Mouse (Mus musculus) neural tube, embryonic 14.5 days (tissue): Measurements from ENCODE around the gene Kcnd3. TPM values are rescaled to one million over a fixed set of nuclear protein-coding genes. Genes with fewer than 3 reads are reported as not detected.

Experiments
- ATAC-seq: fragments of 200-750 bp; cut with Nextera tagmentation; 2 replicates; pipeline ENCODE4 v1.8.0; 2017; ENCODE audit warnings: low read depth, mild to moderate bottlenecking, moderate TSS enrichment, moderate library complexity
- H3K27ac ChIP-seq: fragments of 300-500 bp; sonication (generic); 2 replicates; pipeline ENCODE4 v1.5.1; 2014; ENCODE audit warnings: low read depth, mild to moderate bottlenecking, control low read depth, low read length, moderate library complexity, mixed read lengths
- H3K27me3 ChIP-seq: fragments of 300-500 bp; sonication (generic); 2 replicates; pipeline ENCODE4 v1.6.1; 2014; ENCODE audit warnings: low read length; ENCODE audit not compliant: control insufficient read depth, insufficient read depth
- H3K36me3 ChIP-seq: fragments of 300-500 bp; sonication (generic); 2 replicates; pipeline ENCODE4 v1.6.1; 2014; ENCODE audit warnings: low read length, mixed read lengths; ENCODE audit not compliant: control insufficient read depth, insufficient read depth
- H3K4me1 ChIP-seq: fragments of 300-500 bp; sonication (generic); 2 replicates; pipeline ENCODE4 v1.6.1; 2014; ENCODE audit warnings: low read length; ENCODE audit not compliant: control insufficient read depth, insufficient read depth
- H3K4me2 ChIP-seq: fragments of 300-500 bp; sonication (generic); 2 replicates; pipeline ENCODE4 v1.6.1; 2014; ENCODE audit warnings: mild to moderate bottlenecking, low read depth, low read length, control low read depth
- H3K4me3 ChIP-seq: fragments of 300-500 bp; sonication (generic); 2 replicates; pipeline ENCODE4 v1.5.1; 2014; ENCODE audit warnings: low read depth, low read length, control low read depth, mixed read lengths
- H3K9ac ChIP-seq: fragments of 300-500 bp; sonication (generic); replicated peaks from 2 replicates; pipeline ENCODE4 v1.6.1; 2014; ENCODE audit warnings: low read depth, mild to moderate bottlenecking, control low read depth, low read length, mixed read lengths
- H3K9me3 ChIP-seq: fragments of 300-500 bp; sonication (generic); 2 replicates; pipeline ENCODE4 v1.6.1; 2016; ENCODE audit warnings: low read length; ENCODE audit not compliant: control insufficient read depth
- WGBS: fragments of 180-500 bp; shearing (Covaris S2); extraction: QIAGEN DNeasy Blood & Tissue Kit; methylation state at CpG from one replicate; pipeline ENCODE4 v1.1.7; 2014; 5-methylcytosine and 5-hydroxymethylcytosine counted together
- polyA plus RNA-seq: library from polyadenylated mRNA; unstranded; fragments of >200 nt; fragmentation: Nextera tagmentation; extraction: Ambion mirVana; gene quantifications from 2 replicates; pipeline ENCODE4 v1.2.1, GENCODE M21; 2014

The Kcnd3 gene
- polyA plus RNA-seq, 1 experiment from 2014 or later = 11.6 TPM

GRCm38 (mm10) chr3:105505161-105505872 is 53.2 kb downstream of the Kcnd3 start:
- Histone ChIP-seq H3K36me3 (no peaks in the 10 kb centered on the region), H3K9me3 (no peaks in the 10 kb centered on the region), H3K4me2 (no peak overlapping the region), H3K4me3 (no peak overlapping the region), H3K4me1 (peaks cover 9% of the 10 kb centered on the region; the same call in 1 of the 2 replicates), H3K27ac (peak overlapping the region; percentile 39; the same call in 1 of the 2 replicates), H3K9ac (no peak overlapping the region; the same call in 1 of the 2 replicates), H3K27me3 (no peaks in the 10 kb centered on the region)
- ATAC-seq = peak; percentile 36; the same call in 1 of the 2 replicates
- whole genome bisulfite sequencing = 34% methylated on average over 15 of the region's 15 CpGs

GRCm38 (mm10) chr3:105505873-105506170 is 53.7 kb downstream of the Kcnd3 start:
- Histone ChIP-seq H3K36me3 (no peaks in the 10 kb centered on the region), H3K27ac (0 out of 2 replicates have a peak overlapping the region, but pooled peaks have one; percentile 52), H3K27me3 (no peaks in the 10 kb centered on the region), H3K4me1 (peaks cover 9% of the 10 kb centered on the region; the same call in 1 of the 2 replicates), H3K9me3 (no peaks in the 10 kb centered on the region), H3K4me2 (no peak overlapping the region), H3K4me3 (no peak overlapping the region), H3K9ac (no peak overlapping the region; the same call in 1 of the 2 replicates)
- whole genome bisulfite sequencing = 12% methylated on average over 7 of the region's 7 CpGs
- ATAC-seq = peak; percentile 30; the same call in 1 of the 2 replicates

- no peaks in the 10 kb centered on the region for H3K9me3 ChIP-seq
- ATAC-seq = no peak
- H3K4me3 ChIP-seq = no peak overlapping the region
- H3K36me3 ChIP-seq = no peaks in the 10 kb centered on the region
- H3K9ac ChIP-seq = no peak overlapping the region
- H3K4me2 ChIP-seq = no peak overlapping the region
- 59% methylated on average over 4 of the region's 4 CpGs for WGBS
- no peak overlapping the region for H3K27ac ChIP-seq
- H3K27me3 ChIP-seq = no peaks in the 10 kb centered on the region
- H3K4me1 ChIP-seq = peaks cover 9% of the 10 kb centered on the region; the same call in 1 of the 2 replicates
These were observed 54.5 kb downstream of the Kcnd3 start for GRCm38 (mm10) chr3:105506592-105506991.

GRCm38 (mm10) chr3:105509321-105509720 is 57.2 kb downstream of the Kcnd3 start:
- 80% methylated on average over 4 of the region's 4 CpGs for WGBS
- Histone ChIP-seq H3K27ac (no peak overlapping the region), H3K4me1 (peaks cover 9% of the 10 kb centered on the region; the same call in 1 of the 2 replicates), H3K4me3 (no peak overlapping the region), H3K9ac (no peak overlapping the region), H3K9me3 (no peaks in the 10 kb centered on the region), H3K36me3 (no peaks in the 10 kb centered on the region), H3K27me3 (no peaks in the 10 kb centered on the region), H3K4me2 (no peak overlapping the region)
- ATAC-seq = no peak

- no peak overlapping the region for H3K9ac ChIP-seq
- 71% methylated on average over 2 of the region's 2 CpGs for WGBS
- H3K36me3 ChIP-seq = no peaks in the 10 kb centered on the region
- no peak overlapping the region for H3K27ac ChIP-seq
- no peak overlapping the region for H3K4me3 ChIP-seq
- ATAC-seq = no peak
- H3K9me3 ChIP-seq = no peaks in the 10 kb centered on the region
- no peaks in the 10 kb centered on the region for H3K27me3 ChIP-seq
- no peaks in the 10 kb centered on the region for H3K4me1 ChIP-seq
- no peak overlapping the region for H3K4me2 ChIP-seq
These were observed 59.7 kb downstream of the Kcnd3 start for GRCm38 (mm10) chr3:105511836-105512235.

- 86% methylated on average over 3 of the region's 3 CpGs for WGBS
- Histone ChIP-seq H3K4me1 (no peaks in the 10 kb centered on the region), H3K4me2 (no peak overlapping the region), H3K36me3 (no peaks in the 10 kb centered on the region), H3K27me3 (no peaks in the 10 kb centered on the region), H3K9me3 (no peaks in the 10 kb centered on the region), H3K4me3 (no peak overlapping the region), H3K9ac (no peak overlapping the region), H3K27ac (no peak overlapping the region)
- ATAC-seq = no peak
These were observed 62.1 kb downstream of the Kcnd3 start for GRCm38 (mm10) chr3:105514215-105514614.

- no peak overlapping the region for H3K4me3 ChIP-seq
- no peak for ATAC-seq
- no peak overlapping the region for H3K4me2 ChIP-seq
- H3K36me3 ChIP-seq = no peaks in the 10 kb centered on the region
- no peaks in the 10 kb centered on the region for H3K9me3 ChIP-seq
- no peak overlapping the region for H3K27ac ChIP-seq
- no peaks in the 10 kb centered on the region for H3K4me1 ChIP-seq
- no peaks in the 10 kb centered on the region for H3K27me3 ChIP-seq
- no peak overlapping the region for H3K9ac ChIP-seq
These were observed 62.9 kb downstream of the Kcnd3 start for GRCm38 (mm10) chr3:105515035-105515434.

- Histone ChIP-seq H3K27ac (no peak overlapping the region), H3K9me3 (no peaks in the 10 kb centered on the region), H3K4me2 (no peak overlapping the region), H3K36me3 (no peaks in the 10 kb centered on the region), H3K27me3 (no peaks in the 10 kb centered on the region), H3K4me3 (no peak overlapping the region), H3K9ac (no peak overlapping the region), H3K4me1 (no peaks in the 10 kb centered on the region)
- ATAC-seq = no peak
- WGBS = 88% methylated on average over 1 of the region's 1 CpGs
These were observed 63.5 kb downstream of the Kcnd3 start for GRCm38 (mm10) chr3:105515640-105516039.

- Histone ChIP-seq H3K36me3 (no peaks in the 10 kb centered on the region), H3K9ac (no peak overlapping the region), H3K4me2 (no peak overlapping the region), H3K4me3 (no peak overlapping the region), H3K27me3 (no peaks in the 10 kb centered on the region), H3K27ac (no peak overlapping the region), H3K4me1 (0 out of 2 replicates have a peak, but pooled peaks cover 5% of the 10 kb centered on the region), H3K9me3 (no peaks in the 10 kb centered on the region)
- no peak for ATAC-seq
- WGBS = 86% methylated on average over 6 of the region's 6 CpGs
These were observed 68.3 kb downstream of the Kcnd3 start for GRCm38 (mm10) chr3:105520446-105520845.
